Mouse (Mus musculus) natural killer cell, adult 2 months (primary cell): ENCODE results near the gene Ugt1a1.
A peak's percentile ranks its signal among the peaks of the same experiment; 100 is the strongest.
"Not testable (repeated sequence)": the region's sequence is repeated elsewhere in the genome, so short reads cannot be mapped to it uniquely, and the experiment has no call there.

Source experiments
- DNase-seq, 2 experiments: peaks; one replicate each; pipeline ENCODE4 v3.0.0; 2022; ENCODE audit warnings: low spot score in 2 of 2

The Ugt1a1 gene

GRCm38 (mm10) chr1:88211812-88212211 is at the start of gene Ugt1a1:
Ugt1a1 (plus strand) TSS chr1:88211959.
- DNase-seq, result no peak

DNA sequence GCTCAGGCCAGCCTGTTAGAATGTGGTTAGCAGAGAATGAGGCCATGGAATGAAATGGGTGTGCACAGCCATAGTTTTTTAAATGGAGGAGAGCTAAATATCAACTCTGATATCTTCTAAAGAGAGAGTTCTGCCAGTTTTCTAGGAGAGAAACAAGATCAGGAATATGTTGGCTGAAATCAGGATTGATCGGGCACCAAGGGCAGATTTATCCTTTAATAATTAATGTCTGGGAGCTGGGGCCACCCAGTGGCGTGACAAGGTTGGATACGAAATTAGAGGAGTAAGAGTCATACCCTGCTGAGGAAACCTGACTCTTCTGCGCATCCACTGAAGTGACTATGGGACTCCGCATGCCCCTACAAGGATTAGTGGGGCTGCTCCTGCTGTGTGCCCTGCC is 46.0 kb upstream of the Ugt1a1 start, which contains the start of gene Ugt1a5:
Gene Ugt1a5, plus strand, starts transcription at position 302 of the 400 bp plus-strand sequence.
- no peak for DNase-seq

DNA sequence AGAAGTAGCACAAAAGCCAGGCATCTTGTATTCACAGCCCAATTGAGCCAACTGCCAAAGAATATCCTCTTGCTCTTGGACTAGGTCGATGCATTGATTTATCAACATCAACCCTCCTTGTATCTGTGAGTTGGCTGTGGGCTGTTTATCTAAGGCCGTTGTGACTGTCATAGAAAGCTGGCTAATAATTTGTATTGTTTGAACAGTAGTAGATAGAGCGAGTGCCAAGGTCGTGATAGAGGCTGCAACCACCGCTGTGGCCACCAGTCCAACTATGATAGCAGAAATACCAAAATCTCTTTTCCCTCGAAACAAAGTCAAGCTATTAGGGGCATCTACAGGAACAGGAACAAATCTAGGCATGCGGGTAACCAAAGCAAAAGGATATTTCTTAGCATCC is 39.6 kb upstream of the Ugt1a1 start:
- DNase-seq, result not testable (repeated sequence)

DNA sequence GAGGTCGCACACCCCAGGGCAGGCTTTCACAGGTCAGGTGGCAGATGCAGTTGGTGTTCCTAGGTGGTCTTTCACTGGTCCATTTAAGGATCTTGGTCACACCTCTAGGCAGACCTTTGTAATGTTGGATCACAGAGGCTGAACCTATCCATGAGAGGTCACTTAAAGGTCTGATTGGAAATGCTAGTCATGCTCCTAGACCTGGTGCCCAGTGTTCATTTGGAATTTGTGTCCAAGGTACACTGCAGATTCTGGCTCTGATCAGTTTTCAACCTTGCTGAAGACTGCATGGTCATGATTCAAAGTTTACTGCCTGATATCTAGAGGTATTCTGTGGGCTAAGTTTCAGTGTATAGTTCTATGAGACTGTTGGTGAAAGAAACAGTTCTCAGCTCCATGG is 32.1 kb upstream of the Ugt1a1 start:
- DNase-seq, result no peak

- DNase-seq, result no peak
Observed at GRCm38 (mm10) chr1:88186325-88186935, 25.3 kb upstream of the Ugt1a1 start.

- DNase-seq, result no peak
Observed at GRCm38 (mm10) chr1:88192136-88192535, 19.6 kb upstream of the Ugt1a1 start.

GRCm38 (mm10) chr1:88195687-88196086 is 16.1 kb upstream of the Ugt1a1 start:
- no peak for DNase-seq

- DNase-seq, result no peak
Observed at GRCm38 (mm10) chr1:88197443-88197842, 14.3 kb upstream of the Ugt1a1 start.

DNA sequence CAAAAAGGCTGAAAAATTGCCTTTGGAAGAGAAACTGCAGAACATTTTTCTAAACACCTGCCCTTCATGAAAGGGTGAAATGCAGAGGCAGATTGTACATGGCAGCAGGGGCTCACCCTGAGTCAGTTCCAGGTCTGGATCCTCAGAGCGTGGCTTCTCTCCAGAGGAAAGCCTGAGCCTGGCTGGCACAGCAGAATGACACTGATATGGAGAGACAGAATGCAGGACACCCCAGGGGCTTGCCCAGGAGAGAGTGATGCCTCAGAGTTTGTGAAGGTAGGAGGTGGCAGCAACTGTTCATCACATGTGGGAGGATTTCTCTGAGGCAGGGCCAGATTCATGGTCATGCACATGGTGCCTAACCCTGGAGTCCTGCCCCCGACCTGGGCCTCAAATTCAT is 11.8 kb upstream of the Ugt1a1 start:
- DNase-seq, result no peak

DNA sequence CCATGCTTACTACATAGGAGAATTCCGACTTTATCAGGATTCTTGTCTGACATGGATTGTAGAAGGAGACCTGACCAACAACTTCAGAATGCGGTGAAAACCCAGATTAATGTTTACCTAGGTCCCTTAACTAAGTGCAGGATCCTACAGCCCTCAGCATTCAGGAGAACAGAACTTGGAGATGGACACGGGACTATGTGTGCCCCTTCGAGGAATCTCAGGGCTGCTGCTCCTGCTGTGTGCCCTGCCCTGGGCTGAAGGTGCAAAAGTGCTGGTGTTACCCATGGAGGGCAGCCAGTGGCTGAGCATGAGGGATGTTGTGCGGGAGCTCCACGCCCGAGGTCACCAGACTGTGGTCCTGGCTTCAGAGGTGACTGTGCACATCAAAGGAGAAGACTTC is 11.3 kb upstream of the Ugt1a1 start, which contains the start of gene Ugt1a2:
Gene Ugt1a2, plus strand, starts transcription at position 146 of the 400 bp plus-strand sequence.
- DNase-seq, result no peak

GRCm38 (mm10) chr1:88205294-88205922 is 6.4 kb upstream of the Ugt1a1 start, which contains the start of gene Dnajb3:
Dnajb3 (minus strand) TSS chr1:88205782.
- peak; percentile 54 to 63 for DNase-seq

GRCm38 (mm10) chr1:88206843-88207479 is 4.8 kb upstream of the Ugt1a1 start:
- DNase-seq, result no peak

DNA sequence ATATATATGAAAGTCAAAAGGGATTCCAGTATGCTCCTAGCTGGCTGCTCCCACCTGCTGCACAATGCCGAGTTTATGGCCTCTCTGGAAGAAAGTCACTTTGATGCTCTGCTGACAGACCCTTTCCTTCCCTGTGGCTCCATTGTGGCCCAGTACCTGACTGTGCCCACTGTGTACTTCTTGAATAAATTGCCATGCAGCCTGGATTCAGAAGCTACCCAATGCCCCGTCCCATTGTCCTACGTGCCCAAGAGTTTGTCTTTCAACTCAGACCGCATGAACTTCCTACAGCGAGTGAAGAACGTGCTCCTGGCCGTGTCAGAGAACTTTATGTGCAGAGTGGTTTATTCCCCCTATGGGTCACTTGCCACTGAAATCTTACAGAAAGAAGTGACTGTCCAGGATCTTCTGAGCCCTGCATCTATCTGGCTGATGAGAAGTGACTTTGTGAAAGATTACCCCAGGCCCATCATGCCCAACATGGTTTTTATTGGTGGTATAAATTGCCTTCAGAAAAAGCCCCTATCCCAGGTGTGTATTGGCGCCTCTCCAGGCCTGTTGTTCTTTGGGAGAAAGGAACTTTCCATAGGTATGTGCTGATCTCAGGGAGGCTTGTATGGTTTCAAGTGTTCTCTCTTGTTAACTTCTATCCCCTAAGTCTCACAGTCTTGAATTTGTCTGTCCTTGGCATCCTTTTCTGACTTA is 734 bp downstream of the Ugt1a1 start:
- no peak for DNase-seq

GRCm38 (mm10) chr1:88213061-88213460 is 1.3 kb downstream of the Ugt1a1 start:
- DNase-seq, result no peak

DNA sequence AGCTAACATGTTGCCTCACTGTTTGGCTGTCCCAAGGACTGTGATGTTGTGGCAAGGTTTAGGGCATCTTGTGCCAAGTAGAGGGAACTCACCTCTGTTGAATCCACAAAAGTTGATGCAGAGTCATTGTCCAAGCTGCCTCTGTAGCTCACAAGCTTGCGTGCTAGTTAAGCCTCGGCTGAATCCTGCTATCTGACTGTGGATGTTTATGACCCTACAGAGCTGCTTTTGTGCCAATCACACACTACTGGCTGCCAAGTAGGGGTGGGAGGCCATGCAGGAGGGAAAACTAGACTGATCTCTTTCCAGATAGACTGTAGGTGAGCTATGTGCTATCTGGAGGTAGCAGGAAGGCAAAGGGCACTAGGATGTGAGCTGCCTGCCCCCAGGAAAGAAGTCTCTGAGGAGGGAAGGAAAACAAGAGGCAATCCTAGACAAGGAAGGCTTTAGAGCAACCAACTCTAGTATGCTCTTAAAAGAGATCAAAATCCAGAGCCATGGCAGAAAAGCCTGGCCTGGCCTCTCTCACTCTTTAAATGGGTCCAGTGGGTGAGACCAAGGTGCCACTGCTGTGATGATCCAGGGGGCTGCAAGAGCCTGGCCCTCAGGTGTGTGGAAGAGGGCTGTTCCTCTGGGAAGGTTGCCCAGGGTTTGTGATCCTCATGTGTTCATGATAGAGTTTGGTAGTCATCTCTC is 2.2 kb downstream of the Ugt1a1 start:
- DNase-seq, result no peak

DNA sequence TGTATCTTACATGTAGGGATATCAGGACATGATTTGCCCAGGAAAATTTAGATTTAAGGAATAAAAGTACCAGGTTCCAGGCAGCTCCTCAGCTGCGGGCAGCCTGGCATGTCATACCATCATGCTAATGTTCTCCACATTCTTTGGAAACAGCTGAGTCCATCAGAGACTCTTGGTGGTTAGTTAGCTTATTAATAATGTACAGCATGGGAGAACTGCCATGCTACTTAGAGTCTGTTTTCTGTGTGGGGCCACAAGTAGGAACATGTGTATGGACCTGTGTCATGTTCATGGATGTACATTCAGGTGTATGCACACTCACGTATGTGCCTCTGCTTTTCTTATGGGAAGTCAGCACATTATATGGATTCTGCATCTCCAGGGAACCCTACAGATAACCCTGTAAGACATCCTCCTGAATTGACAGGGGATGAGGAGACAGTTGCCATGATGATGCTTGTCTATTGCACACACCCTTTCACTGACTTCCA is 2.7 kb downstream of the Ugt1a1 start:
- DNase-seq, result no peak

DNA sequence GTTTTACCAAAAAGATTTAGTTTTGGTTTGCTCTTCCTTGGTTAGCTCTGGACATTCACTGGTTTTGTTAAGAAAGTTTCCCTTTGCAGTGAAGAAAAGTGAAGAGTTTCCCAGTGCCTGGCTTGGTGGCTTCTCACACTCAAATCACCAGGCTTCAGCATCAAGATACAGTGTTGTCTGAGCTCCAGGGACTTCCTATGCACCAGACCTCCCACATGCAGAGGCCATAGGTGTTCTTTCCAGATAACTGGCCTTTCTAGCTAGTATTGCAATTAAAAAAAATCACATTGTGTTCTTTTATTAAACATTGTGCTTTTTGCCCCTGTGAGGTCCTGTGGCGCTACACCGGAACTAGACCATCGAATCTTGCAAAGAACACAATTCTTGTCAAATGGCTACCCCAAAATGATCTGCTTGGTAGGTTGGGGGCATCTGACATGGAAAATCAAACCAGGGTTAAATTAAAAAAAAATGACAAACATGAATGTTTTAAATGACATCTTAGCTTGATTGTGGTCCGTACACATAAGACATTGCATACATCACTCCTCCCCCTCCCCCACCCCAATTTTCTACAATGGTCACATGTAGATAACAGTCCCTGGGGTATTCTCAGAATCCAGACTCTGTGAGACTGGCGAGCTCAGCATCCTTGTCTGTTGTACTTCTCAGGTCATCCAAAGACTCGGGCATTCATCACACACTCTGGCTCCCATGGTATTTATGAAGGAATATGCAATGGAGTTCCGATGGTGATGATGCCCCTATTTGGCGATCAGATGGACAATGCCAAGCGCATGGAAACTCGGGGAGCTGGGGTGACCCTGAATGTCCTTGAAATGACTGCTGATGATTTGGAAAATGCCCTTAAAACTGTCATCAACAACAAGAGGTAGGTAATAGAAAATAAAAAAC is 4.0 kb downstream of the Ugt1a1 start:
- no peak for DNase-seq

- DNase-seq, result no peak
Observed at GRCm38 (mm10) chr1:88216551-88216950, 4.8 kb downstream of the Ugt1a1 start.

DNA sequence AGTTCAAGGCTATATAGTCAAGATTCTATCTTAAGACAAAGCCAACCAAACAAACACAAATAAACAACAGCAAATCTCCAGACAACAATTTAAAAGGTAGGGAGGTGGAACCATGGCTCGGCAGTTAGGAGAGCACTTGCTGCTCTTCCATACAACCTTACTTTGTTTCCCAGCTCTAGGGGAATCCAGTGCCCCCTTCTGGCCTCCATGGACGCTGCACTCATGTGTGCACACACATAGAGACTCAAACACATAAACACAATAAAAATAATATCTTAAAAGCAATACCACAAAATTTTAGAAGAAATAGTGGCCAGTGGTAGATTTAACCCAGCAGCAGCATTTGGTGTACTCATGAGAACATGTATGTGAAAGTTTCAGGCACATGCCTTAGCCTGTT is 5.4 kb downstream of the Ugt1a1 start:
- no peak for DNase-seq

- no peak for DNase-seq
Observed at GRCm38 (mm10) chr1:88217576-88217975, 5.8 kb downstream of the Ugt1a1 start.
